30 mouse cellular contexts compared by ENCODE assay signal in genomic region chr10:75489522-75489921, GRCm38 (mm10). TPM values are rescaled to one million over a fixed set of nuclear protein-coding genes. Genes with fewer than 3 reads are reported as not detected.
A peak's percentile ranks its signal among the peaks of the same experiment; 100 is the strongest.
DNase-seq lines count a peak whose midpoint lies in the region; ATAC-seq lines count a peak whose summit lies in the region.
"Had no signal": no experiment of that assay in that cellular context is flagged by ENCODE, and none has a peak within 500 bp of the region (broad histone marks: within the 10 kb centered on the region; RNA-seq: fewer than 3 reads in every experiment).

No protein-coding gene starts in this region.

- no peak overlapping the region for H3K4me3 ChIP-seq in forebrain, embryonic 13.5 days
- H3K4me3 ChIP-seq: embryonic facial prominence, embryonic 10.5 days; embryonic facial prominence, embryonic 15.5 days; hindbrain, embryonic 12.5 days; intestine, embryonic 15.5 days; layer of hippocampus, adult 2 months; liver, embryonic 15.5 days; lung, embryonic 15.5 days; megakaryocyte, embryonic 14.5 days; midbrain, embryonic 13.5 days; neural tube, embryonic 13.5 days had no signal

- peak; percentile 60 for DNase-seq in heart, adult 11 months
- no peak for DNase-seq in heart, adult 9 months (ENCODE audit: low spot score in 2 of 2)
- DNase-seq in 3T3-L1 (ENCODE audit: low read depth, low spot score) (peak; percentile 63), MEL-GATA-1-ER (ENCODE audit: extremely low read depth, low read depth) (peak; percentile 26)
- no peak for DNase-seq in cerebellum, adult 11 months
- DNase-seq: adrenal gland, postnatal 36 days; B cell, adult 2 months; cerebellum, adult 9-10 months; gastrocnemius, postnatal 25 days; heart, adult 18-20 months; kidney, adult 2 months; kidney, postnatal 36 days; layer of hippocampus, postnatal 36 days; left cerebral cortex, postnatal 4 days; thymus, adult 2 months; thymus, postnatal 36 days had no signal

- WGBS in forebrain, embryonic 13.5 days, result 51% methylated on average over 2 of the region's 2 CpGs

- no peaks in the 10 kb centered on the region for H3K4me1 ChIP-seq in forebrain, embryonic 13.5 days
- H3K4me1 ChIP-seq: embryonic facial prominence, embryonic 10.5 days; embryonic facial prominence, embryonic 15.5 days; hindbrain, embryonic 12.5 days; intestine, embryonic 15.5 days; midbrain, embryonic 13.5 days; neural tube, embryonic 13.5 days had no signal

- no peaks in the 10 kb centered on the region for H3K9me3 ChIP-seq in forebrain, embryonic 13.5 days (replicated peaks)
- H3K9me3 ChIP-seq: embryonic facial prominence, embryonic 10.5 days; embryonic facial prominence, embryonic 15.5 days; hindbrain, embryonic 12.5 days; intestine, embryonic 15.5 days; liver, embryonic 15.5 days; lung, embryonic 15.5 days; megakaryocyte, embryonic 14.5 days; midbrain, embryonic 13.5 days; neural tube, embryonic 13.5 days had no signal

- H3K36me3 ChIP-seq in forebrain, embryonic 13.5 days (ENCODE audit: poor library complexity, severe bottlenecking), result no peaks in the 10 kb centered on the region
- H3K36me3 ChIP-seq: embryonic facial prominence, embryonic 10.5 days; embryonic facial prominence, embryonic 15.5 days; hindbrain, embryonic 12.5 days; intestine, embryonic 15.5 days; liver, embryonic 15.5 days; lung, embryonic 15.5 days; midbrain, embryonic 13.5 days; neural tube, embryonic 13.5 days had no signal

- ATAC-seq in megakaryocyte progenitor cell, adult 5-6 weeks (replicated peaks; ENCODE audit: poor library complexity), result peak; percentile 48
- ATAC-seq in forebrain, embryonic 13.5 days, result no peak
- ATAC-seq: forebrain, embryonic 14.5 days; hindbrain, postnatal 0 days; intestine, embryonic 15.5 days; midbrain, embryonic 13.5 days had no signal

- no peak overlapping the region for H3K27ac ChIP-seq in forebrain, embryonic 13.5 days
- H3K27ac ChIP-seq: embryonic facial prominence, embryonic 10.5 days; embryonic facial prominence, embryonic 15.5 days; hindbrain, embryonic 12.5 days; hindbrain, postnatal 0 days; intestine, embryonic 15.5 days; layer of hippocampus, adult 2 months; liver, embryonic 15.5 days; lung, embryonic 15.5 days; midbrain, embryonic 13.5 days; neural tube, embryonic 13.5 days had no signal

- no peaks in the 10 kb centered on the region for H3K27me3 ChIP-seq in forebrain, embryonic 13.5 days
- H3K27me3 ChIP-seq: hindbrain, embryonic 12.5 days; intestine, embryonic 15.5 days; liver, embryonic 15.5 days; lung, embryonic 15.5 days; megakaryocyte, embryonic 14.5 days; midbrain, embryonic 13.5 days; neural tube, embryonic 13.5 days had no signal

- H3K9ac ChIP-seq in forebrain, embryonic 13.5 days, result no peak overlapping the region
- H3K9ac ChIP-seq: embryonic facial prominence, embryonic 15.5 days; hindbrain, embryonic 12.5 days; intestine, embryonic 15.5 days; liver, embryonic 15.5 days; lung, embryonic 15.5 days; midbrain, embryonic 13.5 days; neural tube, embryonic 13.5 days had no signal

- H3K4me2 ChIP-seq in forebrain, embryonic 13.5 days, result no peak overlapping the region
- H3K4me2 ChIP-seq: embryonic facial prominence, embryonic 15.5 days; hindbrain, embryonic 12.5 days; intestine, embryonic 15.5 days; liver, embryonic 15.5 days; lung, embryonic 15.5 days; midbrain, embryonic 13.5 days; neural tube, embryonic 13.5 days had no signal

RNA-seq across cellular contexts. Expression of gene Snrpd3, which starts 27.8 kb away (rescaled TPM):
- total RNA-seq in megakaryocyte progenitor cell, adult 5-6 weeks (2015), result 69.5 and 70.4 TPM in 2 replicates
- total RNA-seq in megakaryocyte progenitor cell, adult 5-6 weeks (2017), result 53.5 and 67.6 TPM in 2 replicates
- 188 and 198 TPM in 2 replicates for polyA plus RNA-seq in forebrain, embryonic 13.5 days (2015; fragmentation: Nextera tagmentation; extraction: Ambion mirVana)

RNA-seq across cellular contexts. Expression of gene Gucd1, which starts 28.2 kb away (rescaled TPM):
- 7.3 and 9.7 TPM in 2 replicates for total RNA-seq in megakaryocyte progenitor cell, adult 5-6 weeks (2015)
- total RNA-seq in megakaryocyte progenitor cell, adult 5-6 weeks (2017), result 11.2 and 14.9 TPM in 2 replicates
- polyA plus RNA-seq in forebrain, embryonic 13.5 days (2015; fragmentation: Nextera tagmentation; extraction: Ambion mirVana), result 21.1 and 24.9 TPM in 2 replicates

Comparison
In these comparisons a context has a peak if more than half of its experiments do, and no peak if none do; other contexts are left out.
1. DNase-seq: peak in heart, adult 11 months (single experiment), 3T3-L1 (single experiment) and MEL-GATA-1-ER (single experiment); none in heart, adult 9 months (0 of 2) and cerebellum, adult 11 months (single experiment).